Mouse (Mus musculus): ENCODE measurements at regions not wholly inside any gene's neighbourhood (a gene's known extent, or its start where the extent isn't known, plus 50 kb on each side); places are given as distances from the start of the nearest gene placed in this dataset.

- TF ChIP-seq POLR2A (IDR thresholded peaks at IDR 0.05; ENCODE audit: extremely low read depth, insufficient read depth, low read length) = no peak
- Histone ChIP-seq H3K4me3 (ENCODE audit: insufficient read depth, low read length) (no peak overlapping the region), H3K4me1 (ENCODE audit: control insufficient read depth, insufficient read depth, low read length) (peaks cover 3% of the 10 kb centered on the region), H3K27ac (ENCODE audit: insufficient read depth, low read length) (no peak overlapping the region)
Measured at GRCm38 (mm10) chr12:13077689-13078088, 136.0 kb upstream of the Mycn start.

- Histone ChIP-seq H3K27ac (ENCODE audit: insufficient read depth, low read length) (no peak overlapping the region), H3K4me3 (ENCODE audit: insufficient read depth, low read length) (no peak overlapping the region), H3K4me1 (ENCODE audit: control insufficient read depth, insufficient read depth, low read length) (peaks cover 3% of the 10 kb centered on the region)
- TF ChIP-seq CTCF (IDR thresholded peaks at IDR 0.05; ENCODE audit: extremely low read depth, insufficient read depth, low read length) (no peak), POLR2A (IDR thresholded peaks at IDR 0.05; ENCODE audit: extremely low read depth, insufficient read depth, low read length) (no peak)
Measured at GRCm38 (mm10) chr12:13076699-13077287, 135.1 kb upstream of the Mycn start.

- no peak overlapping the region for H3K4me3 ChIP-seq (ENCODE audit: insufficient read depth, low read length)
- H3K27ac ChIP-seq (ENCODE audit: insufficient read depth, low read length) = no peak overlapping the region
- H3K4me1 ChIP-seq (ENCODE audit: control insufficient read depth, insufficient read depth, low read length) = no peaks in the 10 kb centered on the region
- no peak for TF ChIP-seq CTCF (IDR thresholded peaks at IDR 0.05; ENCODE audit: extremely low read depth, insufficient read depth, low read length)
- no peak for TF ChIP-seq POLR2A (IDR thresholded peaks at IDR 0.05; ENCODE audit: extremely low read depth, insufficient read depth, low read length)
Measured at GRCm38 (mm10) chr12:13073126-13073886, 131.6 kb upstream of the Mycn start.

- H3K4me3 ChIP-seq (ENCODE audit: insufficient read depth, low read length) = no peak overlapping the region
- no peaks in the 10 kb centered on the region for H3K4me1 ChIP-seq (ENCODE audit: control insufficient read depth, insufficient read depth, low read length)
- H3K27ac ChIP-seq (ENCODE audit: insufficient read depth, low read length) = no peak overlapping the region
- no peak for TF ChIP-seq POLR2A (IDR thresholded peaks at IDR 0.05; ENCODE audit: extremely low read depth, insufficient read depth, low read length)
- no peak for TF ChIP-seq CTCF (IDR thresholded peaks at IDR 0.05; ENCODE audit: extremely low read depth, insufficient read depth, low read length)
Measured at GRCm38 (mm10) chr12:13067295-13067694, 125.6 kb upstream of the Mycn start.

GRCm38 (mm10) chr12:13066604-13067181, 125.0 kb upstream of the Mycn start:
- Histone ChIP-seq H3K4me1 (ENCODE audit: control insufficient read depth, insufficient read depth, low read length) (no peaks in the 10 kb centered on the region), H3K27ac (ENCODE audit: insufficient read depth, low read length) (no peak overlapping the region), H3K4me3 (ENCODE audit: insufficient read depth, low read length) (no peak overlapping the region)
- TF ChIP-seq POLR2A (IDR thresholded peaks at IDR 0.05; ENCODE audit: extremely low read depth, insufficient read depth, low read length) (no peak), CTCF (IDR thresholded peaks at IDR 0.05; ENCODE audit: extremely low read depth, insufficient read depth, low read length) (no peak)

GRCm38 (mm10) chr12:13059473-13059872, 117.8 kb upstream of the Mycn start:
- TF ChIP-seq CTCF (IDR thresholded peaks at IDR 0.05; ENCODE audit: extremely low read depth, insufficient read depth, low read length) (no peak), POLR2A (IDR thresholded peaks at IDR 0.05; ENCODE audit: extremely low read depth, insufficient read depth, low read length) (no peak)
- Histone ChIP-seq H3K27ac (ENCODE audit: insufficient read depth, low read length) (no peak overlapping the region), H3K4me3 (ENCODE audit: insufficient read depth, low read length) (no peak overlapping the region), H3K4me1 (ENCODE audit: control insufficient read depth, insufficient read depth, low read length) (peaks cover 2% of the 10 kb centered on the region)

- Histone ChIP-seq H3K27ac (ENCODE audit: insufficient read depth, low read length) (no peak overlapping the region), H3K4me1 (ENCODE audit: control insufficient read depth, insufficient read depth, low read length) (peaks cover 6% of the 10 kb centered on the region), H3K4me3 (ENCODE audit: insufficient read depth, low read length) (no peak overlapping the region)
- no peak for TF ChIP-seq CTCF (IDR thresholded peaks at IDR 0.05; ENCODE audit: extremely low read depth, insufficient read depth, low read length)
Measured at GRCm38 (mm10) chr12:13056246-13056645, 114.5 kb upstream of the Mycn start.

GRCm38 (mm10) chr12:13054611-13055010, 112.9 kb upstream of the Mycn start:
- H3K4me1 ChIP-seq (ENCODE audit: control insufficient read depth, insufficient read depth, low read length) = peaks cover 6% of the 10 kb centered on the region
- no peak overlapping the region for H3K27ac ChIP-seq (ENCODE audit: insufficient read depth, low read length)
- H3K4me3 ChIP-seq (ENCODE audit: insufficient read depth, low read length) = no peak overlapping the region
- TF ChIP-seq CTCF (IDR thresholded peaks at IDR 0.05; ENCODE audit: extremely low read depth, insufficient read depth, low read length) (no peak), POLR2A (IDR thresholded peaks at IDR 0.05; ENCODE audit: extremely low read depth, insufficient read depth, low read length) (no peak)

- H3K4me1 ChIP-seq (ENCODE audit: control insufficient read depth, insufficient read depth, low read length) = peaks cover 6% of the 10 kb centered on the region
- H3K4me3 ChIP-seq (ENCODE audit: insufficient read depth, low read length) = no peak overlapping the region
- TF ChIP-seq CTCF (IDR thresholded peaks at IDR 0.05; ENCODE audit: extremely low read depth, insufficient read depth, low read length) (no peak), POLR2A (IDR thresholded peaks at IDR 0.05; ENCODE audit: extremely low read depth, insufficient read depth, low read length) (no peak)
- H3K27ac ChIP-seq (ENCODE audit: insufficient read depth, low read length) = no peak overlapping the region
Measured at GRCm38 (mm10) chr12:13053746-13054145, 112.0 kb upstream of the Mycn start.
